Mouse (Mus musculus) skeletal muscle tissue, postnatal 0 days (tissue): ENCODE results near the gene Rad50. TPM values are rescaled to one million over a fixed set of nuclear protein-coding genes. Genes with fewer than 3 reads are reported as not detected.

ENCODE experiments used
- polyA plus RNA-seq: library from polyadenylated mRNA; unstranded; fragments of >200 nt; fragmentation: Nextera tagmentation; extraction: Ambion mirVana; gene quantifications from 2 replicates; pipeline ENCODE4 v1.2.1, GENCODE M21; 2015

The Rad50 gene
- polyA plus RNA-seq: 9.9 and 11.0 TPM in 2 replicates

DNA sequence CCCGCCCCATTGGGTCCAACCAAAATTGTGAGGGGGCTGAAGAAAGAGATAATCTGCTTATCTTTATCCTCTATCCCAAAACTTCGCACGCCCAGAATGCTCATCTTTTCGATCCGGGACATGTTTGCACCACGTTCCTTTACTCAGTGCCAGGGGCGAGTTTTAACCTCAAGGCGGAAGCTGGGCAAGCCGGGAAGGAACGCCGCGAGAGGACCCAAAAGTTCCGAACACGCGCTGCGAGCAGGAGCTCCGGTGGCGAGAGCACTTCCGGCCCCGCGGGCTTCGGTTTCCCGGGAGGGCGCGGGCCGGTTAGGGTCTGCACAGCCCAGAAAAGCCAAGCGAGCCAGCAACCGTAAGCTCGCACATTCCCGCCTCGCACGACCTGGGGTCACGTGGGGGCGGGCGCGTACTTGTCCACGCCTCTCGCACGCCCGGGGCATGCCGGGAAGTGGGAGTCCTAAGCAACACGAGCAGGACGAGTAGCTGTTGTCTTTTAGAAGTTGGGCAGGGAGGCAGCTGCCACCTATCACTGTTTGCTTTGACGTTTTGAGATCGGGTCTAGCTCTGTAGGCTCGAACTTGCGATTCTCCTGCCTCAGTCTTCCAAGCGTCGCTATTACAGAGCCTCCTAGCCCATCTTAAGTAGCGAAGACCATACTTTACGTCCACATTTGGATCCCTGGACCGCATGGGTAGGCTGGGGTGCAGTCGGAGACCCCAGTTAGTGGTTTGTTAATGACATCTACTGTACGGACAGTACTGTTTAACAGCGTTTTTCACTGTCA, at the start of gene Rad50:
Gene Rad50 (minus strand): TSS at position 386 of the 784 bp plus-strand sequence.

DNA sequence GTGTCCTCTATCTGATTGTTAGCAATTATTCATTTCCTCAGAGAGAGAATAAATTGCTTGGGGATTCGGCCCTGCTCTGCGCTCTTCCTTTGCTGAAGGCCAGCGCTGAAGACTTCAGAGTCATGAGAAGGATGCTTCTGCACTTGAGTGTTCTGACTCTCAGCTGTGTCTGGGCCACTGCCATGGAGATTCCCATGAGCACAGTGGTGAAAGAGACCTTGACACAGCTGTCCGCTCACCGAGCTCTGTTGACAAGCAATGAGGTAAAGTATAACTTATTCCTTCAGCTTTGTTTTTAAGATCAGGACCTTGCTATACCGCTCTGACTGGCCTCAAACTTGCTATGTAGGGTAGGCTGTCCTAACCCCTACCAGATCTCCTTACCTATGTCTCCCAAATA, 13.6 kb upstream of the Rad50 start, which contains the start of gene Il5:
Gene Il5 (plus strand): TSS at position 80 of the 400 bp plus-strand sequence.

GRCm38 (mm10) chr11:53634556-53634955, 72.6 kb downstream of the Rad50 start, which contains the start of gene Il13:
TSS of gene Il13 (minus strand) at chr11:53634702.

DNA sequence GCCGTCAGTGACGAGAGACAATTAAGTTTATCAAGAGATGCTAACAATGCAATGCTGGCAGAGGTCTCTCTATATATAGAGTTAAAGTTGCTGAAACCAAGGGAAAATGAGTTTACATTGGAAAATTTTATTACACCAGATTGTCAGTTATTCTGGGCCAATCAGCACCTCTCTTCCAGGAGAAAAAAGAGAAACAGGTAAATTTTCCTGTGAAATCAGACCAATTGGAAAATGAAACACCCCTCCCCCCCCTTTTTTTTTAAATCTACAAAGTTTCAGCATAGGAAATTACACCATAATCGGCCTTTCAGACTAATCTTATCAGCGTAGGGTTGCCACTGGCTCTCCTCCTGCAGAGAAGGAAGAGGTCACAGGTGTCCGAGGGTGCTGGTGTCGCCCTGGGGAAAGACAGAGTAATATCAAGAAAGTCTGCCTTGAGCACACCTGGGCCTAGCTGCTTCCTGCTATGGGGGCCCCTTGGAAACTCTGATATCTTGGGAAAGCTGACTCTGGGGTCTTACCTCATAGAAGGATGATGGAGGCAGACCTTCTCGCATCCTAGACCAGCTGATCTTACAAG, 88.4 kb downstream of the Rad50 start, which contains the start of gene Il4:
Gene Il4 (minus strand): TSS at position 51 of the 580 bp plus-strand sequence.

Other genes with a start within 250 kb of the Rad50 start
- gene Gm9837, start 236.8 kb downstream of the Rad50 start, polyA plus RNA-seq: not detected in 2 replicates
- not detected in 2 replicates for gene Gm9945, start 227.2 kb downstream of the Rad50 start, polyA plus RNA-seq
- gene Sowaha, start 227.0 kb downstream of the Rad50 start, polyA plus RNA-seq: 0.05 and 0.11 TPM in 2 replicates
- 16.7 and 17.3 TPM in 2 replicates for gene Sept8, start 188.1 kb downstream of the Rad50 start, polyA plus RNA-seq
- 21.0 and 24.0 TPM in 2 replicates for gene Kif3a, start 139.9 kb downstream of the Rad50 start, polyA plus RNA-seq
- gene Il4, start 88.7 kb downstream of the Rad50 start, polyA plus RNA-seq: 0.72 and 0.79 TPM in 2 replicates
- not detected in 2 replicates for gene Il13, start 72.6 kb downstream of the Rad50 start, polyA plus RNA-seq
- gene Il5, start 13.5 kb upstream of the Rad50 start, polyA plus RNA-seq: not detected in 2 replicates
- gene Irf1, start 62.7 kb upstream of the Rad50 start, polyA plus RNA-seq: 9.5 and 12.4 TPM in 2 replicates
- gene Gm17334, start 65.9 kb upstream of the Rad50 start, polyA plus RNA-seq: 0.19 and 0.22 TPM in 2 replicates
- gene Gm12216, start 151.9 kb upstream of the Rad50 start, polyA plus RNA-seq: 2.2 and 2.8 TPM in 2 replicates
- gene Slc22a5, start 184.3 kb upstream of the Rad50 start, polyA plus RNA-seq: 4.6 and 4.9 TPM in 2 replicates